Mouse (Mus musculus) erythroblast, embryonic 14.5 days (primary cell): Measurements from ENCODE around the gene Shd. TPM values are rescaled to one million over a fixed set of nuclear protein-coding genes. Genes with fewer than 3 reads are reported as not detected.
"Not testable (repeated sequence)": the region's sequence is repeated elsewhere in the genome, so short reads cannot be mapped to it uniquely, and the experiment has no call there.

Source experiments
- H3K27me3 ChIP-seq: 2 replicates; pipeline ENCODE4 v1.6.1; 2012; ENCODE audit warnings: inconsistent platforms; ENCODE audit not compliant: control insufficient read depth
- H3K36me3 ChIP-seq: 2 replicates; pipeline ENCODE4 v1.6.1; 2012; ENCODE audit warnings: mild to moderate bottlenecking, inconsistent platforms; ENCODE audit not compliant: control insufficient read depth
- H3K4me1 ChIP-seq: 2 replicates; pipeline ENCODE4 v1.6.1; 2012; ENCODE audit warnings: inconsistent platforms; ENCODE audit not compliant: control insufficient read depth
- H3K4me3 ChIP-seq: replicated peaks from 2 replicates; pipeline ENCODE3; 2012; ENCODE audit warnings: moderate library complexity, mild to moderate bottlenecking, inconsistent platforms
- H3K9me3 ChIP-seq: 2 replicates; pipeline ENCODE4 v1.6.1; 2012; ENCODE audit warnings: low read length, inconsistent platforms, mixed read lengths; ENCODE audit not compliant: control insufficient read depth
- GATA1 ChIP-seq: IDR thresholded peaks from 2 replicates; pipeline ENCODE4 v1.6.1; 2012; ENCODE audit warnings: low read length, inconsistent platforms, mixed read lengths
- TAL1 ChIP-seq: IDR thresholded peaks from 3 replicates; pipeline ENCODE4 v1.6.1; 2012; ENCODE audit warnings: low read length, inconsistent platforms, mixed read lengths
- polyA plus RNA-seq: library from polyadenylated mRNA; stranded (reverse); fragments of >175 nt; gene quantifications from 2 replicates; pipeline ENCODE4 v1.2.3, GENCODE M21; 2012

The Shd gene
- not detected in 2 replicates for polyA plus RNA-seq

- TF ChIP-seq GATA1 (no peak), TAL1 (no peak)
- H3K9me3 ChIP-seq: no peaks in the 10 kb centered on the region; the same call in 1 of the 2 replicates
- peaks cover 45% of the 10 kb centered on the region for H3K27me3 ChIP-seq
- H3K4me3 ChIP-seq: no peak within 1 kb of the TSS
- no peaks in the 10 kb centered on the region for H3K4me1 ChIP-seq
- peaks cover 29% of the 10 kb centered on the region for H3K36me3 ChIP-seq
Measured at GRCm38 (mm10) chr17:55969966-55970891, at the start of gene Shd. Gene Shd (plus strand): TSS chr17:55970467.

GRCm38 (mm10) chr17:55931553-55932502 is 38.4 kb upstream of the Shd start:
- H3K4me1 ChIP-seq: peaks cover 44% of the 10 kb centered on the region
- no peaks in the 10 kb centered on the region for H3K27me3 ChIP-seq
- H3K9me3 ChIP-seq: peaks cover 19% of the 10 kb centered on the region
- H3K36me3 ChIP-seq: peaks cover 24% of the 10 kb centered on the region
- peak overlapping the region; percentile 76 for H3K4me3 ChIP-seq
- no peak for TF ChIP-seq GATA1
- TF ChIP-seq TAL1: no peak

GRCm38 (mm10) chr17:55932635-55933034 is 37.6 kb upstream of the Shd start:
- Histone ChIP-seq H3K36me3 (peaks cover 30% of the 10 kb centered on the region), H3K4me3 (peak overlapping the region; percentile 76), H3K4me1 (peaks cover 44% of the 10 kb centered on the region), H3K9me3 (peaks cover 22% of the 10 kb centered on the region), H3K27me3 (no peaks in the 10 kb centered on the region)
- peak; percentile 28; the same call in 1 of the 2 replicates for TF ChIP-seq GATA1
- peak; percentile 62 for TF ChIP-seq TAL1

- H3K36me3 ChIP-seq: peaks cover 33% of the 10 kb centered on the region
- TF ChIP-seq GATA1 (no peak), TAL1 (no peak)
- H3K4me1 ChIP-seq: peaks cover 44% of the 10 kb centered on the region
- H3K9me3 ChIP-seq: peaks cover 26% of the 10 kb centered on the region
- H3K4me3 ChIP-seq: peak overlapping the region; percentile 76
- no peaks in the 10 kb centered on the region for H3K27me3 ChIP-seq
Measured at GRCm38 (mm10) chr17:55933191-55933590, 37.1 kb upstream of the Shd start.

- not testable (repeated sequence) for H3K36me3 ChIP-seq, H3K27me3 ChIP-seq, H3K9me3 ChIP-seq
- H3K4me3 ChIP-seq: peak overlapping the region; percentile 67
- H3K4me1 ChIP-seq: peaks cover 24% of the 10 kb centered on the region
Measured at GRCm38 (mm10) chr17:55944387-55944865, 25.8 kb upstream of the Shd start.

GRCm38 (mm10) chr17:55944866-55945682 is 25.2 kb upstream of the Shd start:
- H3K4me1 ChIP-seq: peaks cover 24% of the 10 kb centered on the region
- H3K4me3 ChIP-seq: peak overlapping the region; percentile 67
- not testable (repeated sequence) for H3K27me3 ChIP-seq, H3K36me3 ChIP-seq, H3K9me3 ChIP-seq

- Histone ChIP-seq H3K9me3 (no peaks in the 10 kb centered on the region), H3K4me1 (peaks cover 24% of the 10 kb centered on the region), H3K4me3 (peak overlapping the region; percentile 67), H3K36me3 (no peaks in the 10 kb centered on the region; the same call in none of the 2 replicates), H3K27me3 (peaks cover 6% of the 10 kb centered on the region)
- no peak for TF ChIP-seq GATA1
- no peak for TF ChIP-seq TAL1
Measured at GRCm38 (mm10) chr17:55945696-55946095, 24.6 kb upstream of the Shd start.

GRCm38 (mm10) chr17:55948647-55949046 is 21.6 kb upstream of the Shd start:
- Histone ChIP-seq H3K27me3 (peaks cover 14% of the 10 kb centered on the region), H3K4me3 (no peak overlapping the region), H3K36me3 (no peaks in the 10 kb centered on the region), H3K9me3 (no peaks in the 10 kb centered on the region), H3K4me1 (peaks cover 22% of the 10 kb centered on the region)
- TF ChIP-seq TAL1: no peak
- no peak for TF ChIP-seq GATA1
